Mouse (Mus musculus): ENCODE measurements around the gene Cyb561.

DNA sequence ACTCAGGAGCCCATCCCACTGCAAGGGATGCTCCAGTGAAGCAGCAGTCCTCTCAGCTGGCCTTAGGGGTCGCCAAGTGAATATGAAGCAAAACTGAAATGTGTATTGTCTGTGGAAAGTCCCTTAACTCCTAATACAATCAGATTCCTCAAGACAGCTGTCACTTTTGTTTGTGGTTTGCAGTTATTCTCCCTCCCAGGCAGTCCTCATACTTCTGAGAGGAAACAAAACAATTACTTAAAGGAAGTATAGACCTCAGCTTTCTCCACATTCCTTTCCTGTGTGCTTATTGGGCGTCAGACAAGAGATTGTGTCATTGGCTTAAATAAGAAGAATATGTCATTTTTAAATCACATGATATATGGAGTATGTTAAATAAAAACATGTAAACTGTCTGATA is 51.6 kb downstream of the Cyb561 start:
- TF ChIP-seq POLR2A (IDR thresholded peaks at IDR 0.05; ENCODE audit: extremely low read depth, insufficient read depth, low read length) (no peak), CTCF (IDR thresholded peaks at IDR 0.05; ENCODE audit: low read depth, low read length) (no peak)

All from liver, adult 2 months (tissue).